Mouse (Mus musculus): Measurements from ENCODE around the gene Amfr. TPM values are rescaled to one million over a fixed set of nuclear protein-coding genes. Genes with fewer than 3 reads are reported as not detected.
A peak's percentile ranks its signal among the peaks of the same experiment; 100 is the strongest.

Gene Amfr
- polyA plus RNA-seq, 1 experiment from 2014 or later, result 64.7 TPM

DNA sequence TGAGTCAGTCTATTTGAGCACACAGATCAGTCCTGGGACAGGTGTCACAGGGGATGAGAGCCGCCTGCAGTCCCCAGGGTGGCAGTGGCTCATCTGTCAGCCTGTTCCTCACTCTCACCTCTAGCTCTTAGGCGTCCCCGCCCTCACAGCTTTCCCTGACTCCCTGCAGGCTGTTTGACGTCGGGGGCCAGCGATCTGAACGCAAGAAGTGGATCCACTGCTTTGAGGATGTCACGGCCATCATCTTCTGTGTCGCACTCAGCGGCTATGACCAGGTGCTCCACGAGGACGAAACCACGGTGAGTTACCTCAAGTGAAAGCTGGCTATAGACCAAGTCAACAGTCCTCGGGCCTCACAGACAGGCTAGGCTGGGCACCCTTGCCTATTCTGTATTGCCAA, 62.5 kb downstream of the Amfr start:
- DNase-seq (ENCODE audit: low spot score, missing footprints), result no peak
- ATAC-seq (ENCODE audit: low FRiP score), result no peak
- Histone ChIP-seq H3K9ac (ENCODE audit: low read length) (no peak overlapping the region), H3K9me3 (ENCODE audit: control insufficient read depth, low read length) (no peaks in the 10 kb centered on the region), H3K27me3 (ENCODE audit: control insufficient read depth, insufficient read depth, low read length) (no peaks in the 10 kb centered on the region), H3K4me2 (no peak overlapping the region), H3K4me3 (ENCODE audit: low read depth, low read length) (no peak overlapping the region), H3K27ac (ENCODE audit: low read depth, low read length) (no peak overlapping the region), H3K36me3 (ENCODE audit: control insufficient read depth, insufficient read depth, low read length) (peaks cover 6% of the 10 kb centered on the region), H3K4me1 (ENCODE audit: control insufficient read depth, insufficient read depth, low read length) (no peaks in the 10 kb centered on the region)
- 84% methylated on average over 14 of the region's 14 CpGs for WGBS

DNA sequence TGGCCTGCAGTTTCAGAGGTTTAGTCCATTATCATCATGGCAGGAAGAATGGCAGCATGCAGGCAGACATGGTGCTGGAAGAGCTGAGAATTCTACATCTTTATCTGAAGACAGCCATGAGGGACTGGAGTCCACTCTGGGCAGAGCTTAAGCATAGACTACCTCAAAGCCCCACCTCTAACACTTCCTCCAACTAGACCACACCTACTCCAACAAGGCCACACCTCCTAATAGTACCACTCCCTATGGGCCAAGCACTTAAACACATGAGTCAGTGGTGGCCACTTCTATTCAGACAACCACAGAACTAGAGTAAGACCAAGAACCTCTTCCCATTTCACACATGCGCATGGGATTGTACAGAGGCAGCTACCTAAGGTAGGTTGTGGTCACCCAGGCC, 66.2 kb downstream of the Amfr start:
- WGBS, result 96% methylated on average over 1 of the region's 1 CpGs
- Histone ChIP-seq H3K4me1 (ENCODE audit: control insufficient read depth, insufficient read depth, low read length) (no peaks in the 10 kb centered on the region), H3K4me2 (no peak overlapping the region), H3K36me3 (ENCODE audit: control insufficient read depth, insufficient read depth, low read length) (peaks cover 2% of the 10 kb centered on the region; the same call in 1 of the 2 replicates), H3K27me3 (ENCODE audit: control insufficient read depth, insufficient read depth, low read length) (no peaks in the 10 kb centered on the region), H3K27ac (ENCODE audit: low read depth, low read length) (no peak overlapping the region), H3K9ac (ENCODE audit: low read length) (no peak overlapping the region), H3K4me3 (ENCODE audit: low read depth, low read length) (no peak overlapping the region), H3K9me3 (ENCODE audit: control insufficient read depth, low read length) (no peaks in the 10 kb centered on the region)
- ATAC-seq (ENCODE audit: low FRiP score) (no peak), DNase-seq (ENCODE audit: low spot score, missing footprints) (no peak)

DNA sequence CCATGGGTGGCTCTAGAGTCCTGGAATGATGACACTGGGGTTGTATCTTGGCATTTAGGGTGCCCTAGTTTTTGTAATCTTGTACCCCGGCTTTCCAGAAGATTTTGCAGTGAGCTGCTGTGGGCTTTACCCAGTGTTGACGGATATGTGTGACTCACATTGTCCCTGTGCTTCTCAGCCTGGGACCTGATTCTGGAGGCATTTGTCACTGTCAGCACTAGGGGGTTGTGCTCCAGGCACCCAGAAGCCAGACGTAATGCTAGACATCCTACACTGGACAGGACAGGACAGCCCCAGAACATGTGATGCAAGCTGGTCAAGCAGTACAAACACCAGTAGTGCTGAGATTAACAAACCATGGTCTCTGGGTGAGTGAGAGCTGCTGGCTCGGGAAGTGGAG, 66.9 kb downstream of the Amfr start:
- H3K36me3 ChIP-seq (ENCODE audit: control insufficient read depth, insufficient read depth, low read length), result peaks cover 2% of the 10 kb centered on the region; the same call in 1 of the 2 replicates
- H3K4me2 ChIP-seq, result no peak overlapping the region
- H3K27ac ChIP-seq (ENCODE audit: low read depth, low read length), result no peak overlapping the region
- no peak for DNase-seq (ENCODE audit: low spot score, missing footprints)
- H3K27me3 ChIP-seq (ENCODE audit: control insufficient read depth, insufficient read depth, low read length), result no peaks in the 10 kb centered on the region
- 83% methylated on average over 4 of the region's 4 CpGs for WGBS
- ATAC-seq (ENCODE audit: low FRiP score), result no peak
- H3K9ac ChIP-seq (ENCODE audit: low read length), result no peak overlapping the region
- no peaks in the 10 kb centered on the region for H3K9me3 ChIP-seq (ENCODE audit: control insufficient read depth, low read length)
- no peak overlapping the region for H3K4me3 ChIP-seq (ENCODE audit: low read depth, low read length)
- H3K4me1 ChIP-seq (ENCODE audit: control insufficient read depth, insufficient read depth, low read length), result no peaks in the 10 kb centered on the region

DNA sequence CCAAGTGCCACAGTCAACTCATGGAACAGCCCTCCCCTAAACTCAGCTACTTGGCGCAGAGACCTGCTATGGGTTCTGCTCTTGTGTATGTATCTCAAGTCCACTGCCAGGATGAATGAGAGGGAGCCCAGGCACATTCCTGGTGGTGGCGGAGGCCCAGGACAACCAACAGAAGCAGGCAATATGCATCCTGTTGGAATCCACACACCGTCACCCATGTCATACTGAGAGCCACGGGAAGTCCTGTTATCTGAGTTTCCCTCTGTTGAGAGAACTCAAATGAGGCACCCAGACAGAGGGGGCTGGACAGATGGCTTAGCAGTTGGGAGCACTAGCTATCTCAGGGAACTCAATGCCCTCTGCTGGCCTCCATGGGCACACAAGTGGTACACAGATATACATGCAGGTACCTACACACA, 71.0 kb downstream of the Amfr start:
- 81% methylated on average over 4 of the region's 4 CpGs for WGBS

DNA sequence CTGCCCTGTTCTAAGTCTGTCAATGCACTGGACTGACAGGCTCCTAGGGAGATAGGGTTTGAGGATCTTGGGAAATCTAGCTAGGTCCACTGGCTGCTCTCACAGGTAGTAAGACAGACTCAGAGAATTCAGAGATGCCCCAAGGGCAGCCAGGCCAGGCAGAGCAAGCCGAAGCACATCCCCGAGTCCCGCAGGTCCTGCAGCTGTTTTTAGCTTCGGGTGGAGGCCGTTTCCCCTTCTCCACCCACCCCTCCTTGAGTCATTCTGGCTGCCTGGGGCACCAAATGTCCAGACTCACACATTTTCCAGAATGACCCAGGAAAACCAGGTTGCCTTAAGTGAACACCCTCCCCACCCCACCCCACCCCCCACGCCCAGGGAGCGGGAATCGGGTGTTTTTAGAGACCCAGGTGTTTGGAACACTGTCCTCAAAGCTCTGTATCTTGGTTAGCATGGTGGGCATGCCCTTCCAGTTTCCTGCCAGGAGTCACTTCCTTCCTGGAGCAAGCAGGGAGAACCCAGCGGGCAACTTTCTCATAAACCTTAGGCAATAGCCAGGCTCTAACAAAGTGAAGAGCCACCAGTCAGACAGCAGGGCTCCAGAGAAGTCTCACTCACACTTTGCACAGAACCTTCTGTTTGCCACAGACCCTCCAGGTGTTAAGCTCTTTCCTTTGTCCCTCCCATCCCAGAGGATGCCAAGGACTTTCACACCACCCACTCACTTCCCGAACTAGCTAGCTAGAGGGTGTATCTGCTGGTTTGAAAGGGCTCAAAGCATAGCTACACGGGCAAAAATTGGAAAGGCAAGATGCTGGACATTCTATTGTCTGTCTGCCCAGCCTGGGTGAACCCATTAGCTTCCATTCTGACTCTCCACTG, 71.9 kb downstream of the Amfr start:
- DNase-seq (ENCODE audit: low spot score, missing footprints), result no peak
- no peak for ATAC-seq (ENCODE audit: low FRiP score)
- Histone ChIP-seq H3K27ac (ENCODE audit: low read depth, low read length) (no peak overlapping the region), H3K9ac (ENCODE audit: low read length) (no peak overlapping the region), H3K9me3 (ENCODE audit: control insufficient read depth, low read length) (no peaks in the 10 kb centered on the region), H3K36me3 (ENCODE audit: control insufficient read depth, insufficient read depth, low read length) (no peaks in the 10 kb centered on the region), H3K27me3 (ENCODE audit: control insufficient read depth, insufficient read depth, low read length) (no peaks in the 10 kb centered on the region), H3K4me1 (ENCODE audit: control insufficient read depth, insufficient read depth, low read length) (no peaks in the 10 kb centered on the region), H3K4me3 (ENCODE audit: low read depth, low read length) (no peak overlapping the region), H3K4me2 (no peak overlapping the region)
- WGBS, result 84% methylated on average over 11 of the region's 11 CpGs

More for the DNA sequence above, 71.0 kb downstream of the Amfr start:
- no peaks in the 10 kb centered on the region for H3K4me1 ChIP-seq (ENCODE audit: control insufficient read depth, insufficient read depth, low read length)
- H3K27ac ChIP-seq (ENCODE audit: low read depth, low read length), result no peak overlapping the region
- DNase-seq (ENCODE audit: low spot score, missing footprints) (no peak), ATAC-seq (ENCODE audit: low FRiP score) (no peak)
- no peaks in the 10 kb centered on the region for H3K9me3 ChIP-seq (ENCODE audit: control insufficient read depth, low read length)
- H3K27me3 ChIP-seq (ENCODE audit: control insufficient read depth, insufficient read depth, low read length), result no peaks in the 10 kb centered on the region
- H3K4me2 ChIP-seq, result no peak overlapping the region
- H3K36me3 ChIP-seq (ENCODE audit: control insufficient read depth, insufficient read depth, low read length), result no peaks in the 10 kb centered on the region
- H3K4me3 ChIP-seq (ENCODE audit: low read depth, low read length), result no peak overlapping the region
- no peak overlapping the region for H3K9ac ChIP-seq (ENCODE audit: low read length)

DNA sequence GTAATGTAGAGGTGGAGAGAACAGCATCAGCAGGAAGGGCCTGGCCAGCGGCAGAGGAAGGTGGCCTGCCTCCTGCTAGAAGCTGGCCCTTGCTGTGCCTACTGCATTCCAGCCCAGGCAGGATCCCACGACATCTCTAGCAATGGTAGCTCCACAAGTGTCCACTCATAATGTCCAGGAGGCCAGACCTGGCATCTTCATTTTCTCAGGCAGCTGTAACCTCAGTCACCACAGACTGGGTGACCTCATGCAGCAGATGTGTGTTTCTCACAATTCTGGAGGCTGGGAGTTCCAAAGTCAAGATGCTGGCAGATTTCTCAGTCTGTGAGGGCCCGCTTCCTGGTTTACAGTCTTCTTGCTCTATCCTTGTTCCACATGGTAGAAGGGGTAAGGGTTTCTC, 74.4 kb downstream of the Amfr start:
- Histone ChIP-seq H3K9ac (ENCODE audit: low read length) (no peak overlapping the region), H3K4me3 (ENCODE audit: low read depth, low read length) (no peak overlapping the region), H3K4me2 (no peak overlapping the region), H3K36me3 (ENCODE audit: control insufficient read depth, insufficient read depth, low read length) (no peaks in the 10 kb centered on the region), H3K27ac (ENCODE audit: low read depth, low read length) (no peak overlapping the region), H3K4me1 (ENCODE audit: control insufficient read depth, insufficient read depth, low read length) (no peaks in the 10 kb centered on the region), H3K9me3 (ENCODE audit: control insufficient read depth, low read length) (no peaks in the 10 kb centered on the region), H3K27me3 (ENCODE audit: control insufficient read depth, insufficient read depth, low read length) (no peaks in the 10 kb centered on the region)
- no peak for DNase-seq (ENCODE audit: low spot score, missing footprints)
- WGBS, result 94% methylated on average over 3 of the region's 3 CpGs
- ATAC-seq (ENCODE audit: low FRiP score), result no peak

DNA sequence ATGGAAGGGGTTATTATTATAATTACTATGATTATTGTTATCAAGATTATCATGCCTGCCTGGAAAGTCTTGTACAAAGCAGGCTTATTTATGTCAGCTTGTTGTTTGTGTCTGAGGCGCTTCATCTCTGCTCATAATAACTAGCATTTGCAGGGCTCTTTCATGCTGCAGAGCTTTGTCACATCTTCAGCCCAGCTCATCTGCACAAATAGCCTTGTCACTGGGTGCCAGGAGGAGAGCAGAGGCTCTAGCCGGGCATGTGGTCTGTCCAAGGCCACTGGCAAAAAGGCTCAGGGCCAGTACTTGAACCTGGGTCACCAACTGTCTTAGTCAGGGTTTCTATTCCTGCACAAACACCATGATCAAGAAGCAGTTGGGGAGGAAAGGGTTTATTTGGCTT, 79.4 kb downstream of the Amfr start:
- 83% methylated on average over 2 of the region's 2 CpGs for WGBS

DNA sequence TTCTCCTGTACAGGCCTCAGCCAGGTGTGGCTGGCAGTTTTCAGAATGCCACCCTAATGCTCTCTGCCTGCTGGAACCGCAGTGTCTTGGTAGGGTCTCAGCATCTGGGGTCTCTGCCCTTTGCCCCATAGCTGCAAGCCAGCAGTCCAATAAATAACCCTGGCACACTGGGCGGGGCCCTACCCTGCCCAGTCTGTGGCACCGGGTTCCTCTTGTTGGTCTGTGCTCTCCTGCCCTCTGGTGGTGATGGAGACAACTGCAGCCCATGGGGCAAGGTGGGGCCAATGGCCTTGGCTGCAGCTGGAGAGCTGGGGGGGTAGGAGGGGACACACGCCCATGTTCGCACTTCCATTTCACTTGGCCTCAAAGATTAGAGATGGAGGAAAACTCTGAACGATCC, 79.8 kb downstream of the Amfr start:
- no peaks in the 10 kb centered on the region for H3K27me3 ChIP-seq (ENCODE audit: control insufficient read depth, insufficient read depth, low read length)
- no peak overlapping the region for H3K27ac ChIP-seq (ENCODE audit: low read depth, low read length)
- WGBS, result 42% methylated on average over 6 of the region's 6 CpGs
- H3K4me1 ChIP-seq (ENCODE audit: control insufficient read depth, insufficient read depth, low read length), result no peaks in the 10 kb centered on the region
- ATAC-seq (ENCODE audit: low FRiP score) (peak; percentile 84), DNase-seq (ENCODE audit: low spot score, missing footprints) (peak; percentile 98)
- no peaks in the 10 kb centered on the region for H3K36me3 ChIP-seq (ENCODE audit: control insufficient read depth, insufficient read depth, low read length)
- no peak overlapping the region for H3K4me3 ChIP-seq (ENCODE audit: low read depth, low read length)
- no peaks in the 10 kb centered on the region for H3K9me3 ChIP-seq (ENCODE audit: control insufficient read depth, low read length)
- H3K9ac ChIP-seq (ENCODE audit: low read length), result no peak overlapping the region
- H3K4me2 ChIP-seq, result no peak overlapping the region

More for the DNA sequence above, 79.4 kb downstream of the Amfr start:
- H3K4me3 ChIP-seq (ENCODE audit: low read depth, low read length), result no peak overlapping the region
- H3K9ac ChIP-seq (ENCODE audit: low read length), result no peak overlapping the region
- H3K9me3 ChIP-seq (ENCODE audit: control insufficient read depth, low read length), result no peaks in the 10 kb centered on the region
- no peak overlapping the region for H3K27ac ChIP-seq (ENCODE audit: low read depth, low read length)
- H3K4me2 ChIP-seq, result no peak overlapping the region
- H3K36me3 ChIP-seq (ENCODE audit: control insufficient read depth, insufficient read depth, low read length), result no peaks in the 10 kb centered on the region
- H3K27me3 ChIP-seq (ENCODE audit: control insufficient read depth, insufficient read depth, low read length), result no peaks in the 10 kb centered on the region
- DNase-seq (ENCODE audit: low spot score, missing footprints) (no peak), ATAC-seq (ENCODE audit: low FRiP score) (no peak)
- H3K4me1 ChIP-seq (ENCODE audit: control insufficient read depth, insufficient read depth, low read length), result no peaks in the 10 kb centered on the region

DNA sequence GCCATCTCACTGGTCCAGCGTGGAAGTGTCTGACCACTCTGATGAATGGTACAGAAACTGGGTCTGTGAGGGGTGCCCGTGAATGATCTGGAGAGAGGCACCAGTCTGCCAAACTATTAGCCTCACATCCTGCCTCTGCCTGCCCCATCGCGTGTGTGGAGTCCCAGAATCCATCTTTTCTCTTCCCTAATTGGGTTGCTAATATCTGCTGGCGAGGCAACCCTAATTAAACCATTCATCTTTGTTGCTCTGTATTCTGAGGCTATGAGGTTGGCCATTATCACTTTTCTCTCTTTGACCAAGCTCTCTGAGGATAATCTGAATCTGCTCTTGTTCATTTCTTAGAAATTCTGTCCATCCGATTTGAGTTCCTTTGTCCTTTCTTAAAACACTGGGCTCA, 81.3 kb downstream of the Amfr start:
- Histone ChIP-seq H3K27me3 (ENCODE audit: control insufficient read depth, insufficient read depth, low read length) (no peaks in the 10 kb centered on the region), H3K27ac (ENCODE audit: low read depth, low read length) (no peak overlapping the region), H3K4me2 (no peak overlapping the region), H3K9ac (ENCODE audit: low read length) (no peak overlapping the region), H3K9me3 (ENCODE audit: control insufficient read depth, low read length) (no peaks in the 10 kb centered on the region), H3K4me1 (ENCODE audit: control insufficient read depth, insufficient read depth, low read length) (no peaks in the 10 kb centered on the region), H3K36me3 (ENCODE audit: control insufficient read depth, insufficient read depth, low read length) (no peaks in the 10 kb centered on the region), H3K4me3 (ENCODE audit: low read depth, low read length) (no peak overlapping the region)
- no peak for DNase-seq (ENCODE audit: low spot score, missing footprints)
- WGBS, result 76% methylated on average over 6 of the region's 6 CpGs
- ATAC-seq (ENCODE audit: low FRiP score), result no peak
